Mouse (Mus musculus) heart, embryonic 11.5 days (tissue): ENCODE data around the gene Cd164l2. TPM values are rescaled to one million over a fixed set of nuclear protein-coding genes. Genes with fewer than 3 reads are reported as not detected.

Experiments used
- ATAC-seq: fragments of 200-750 bp; cut with Nextera tagmentation; replicated peaks from 2 replicates; pipeline ENCODE4 v1.8.0; 2017; ENCODE audit warnings: moderate library complexity; ENCODE audit not compliant: insufficient number of reproducible peaks, low FRiP score, low TSS enrichment
- H3K27ac ChIP-seq: fragments of 300-500 bp; sonication (generic); 2 replicates; pipeline ENCODE4 v1.5.1; 2014; ENCODE audit warnings: mild to moderate bottlenecking, low read depth, low read length
- H3K27me3 ChIP-seq: fragments of 300-500 bp; sonication (generic); 2 replicates; pipeline ENCODE4 v1.6.1; 2014; ENCODE audit warnings: mild to moderate bottlenecking, low read length, mixed read lengths; ENCODE audit not compliant: control insufficient read depth, insufficient read depth
- H3K36me3 ChIP-seq: fragments of 300-500 bp; sonication (generic); 2 replicates; pipeline ENCODE4 v1.6.1; 2014; ENCODE audit warnings: mild to moderate bottlenecking, low read length, moderate library complexity, mixed read lengths; ENCODE audit not compliant: control insufficient read depth, insufficient read depth
- H3K4me1 ChIP-seq: fragments of 300-500 bp; sonication (generic); 2 replicates; pipeline ENCODE4 v1.6.1; 2014; ENCODE audit warnings: low read length; ENCODE audit not compliant: control insufficient read depth, insufficient read depth
- H3K4me2 ChIP-seq: fragments of 300-500 bp; sonication (generic); 2 replicates; pipeline ENCODE4 v1.6.1; 2014; ENCODE audit warnings: mild to moderate bottlenecking, moderate library complexity
- H3K4me3 ChIP-seq: fragments of 300-500 bp; sonication (generic); 2 replicates; pipeline ENCODE4 v1.5.1; 2014; ENCODE audit warnings: low read depth, low read length
- H3K9ac ChIP-seq: fragments of 300-500 bp; sonication (generic); 2 replicates; pipeline ENCODE4 v1.6.1; 2014; ENCODE audit warnings: mild to moderate bottlenecking, low read depth, low read length, moderate library complexity
- H3K9me3 ChIP-seq: fragments of 300-500 bp; sonication (generic); replicated peaks from 2 replicates; pipeline ENCODE4 v1.6.1; 2016; ENCODE audit warnings: low read length; ENCODE audit not compliant: control insufficient read depth
- WGBS: fragments of 180-500 bp; shearing (Covaris S2); extraction: QIAGEN DNeasy Blood & Tissue Kit; methylation state at CpG from one replicate; pipeline ENCODE4 v1.1.7; 2014; ENCODE audit not compliant: insufficient replicate concordance; 5-methylcytosine and 5-hydroxymethylcytosine counted together
- polyA plus RNA-seq: library from polyadenylated mRNA; unstranded; fragments of >200 nt; fragmentation: Nextera tagmentation; extraction: Ambion mirVana; gene quantifications from 2 replicates; pipeline ENCODE4 v1.2.1, GENCODE M21; 2014

Cd164l2 gene
- polyA plus RNA-seq, 1 experiment from 2014 or later, result 0.27 TPM

DNA sequence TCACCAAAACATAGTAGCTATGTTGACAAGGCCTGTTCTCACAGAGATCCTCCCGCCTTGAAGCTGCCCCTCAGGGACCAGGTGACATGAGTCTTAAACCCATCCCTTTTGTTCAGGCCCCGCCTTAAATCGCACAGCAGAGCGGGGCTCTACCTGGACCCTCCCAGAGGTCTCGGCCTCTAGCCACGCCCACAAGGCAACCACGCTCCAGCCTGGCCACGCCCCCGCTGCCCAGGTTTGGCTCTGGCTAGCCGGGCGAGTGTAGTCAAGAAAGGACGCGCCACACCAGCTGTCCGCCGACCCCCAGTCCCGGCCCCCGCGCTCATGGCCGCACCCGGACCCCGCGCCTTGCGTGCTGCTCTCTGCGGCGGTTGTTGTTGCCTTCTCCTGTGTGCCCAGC lies 8.7 kb downstream of the Cd164l2 start:
- H3K4me3 ChIP-seq, result peak overlapping the region; percentile 35
- H3K9ac ChIP-seq, result peak overlapping the region; percentile 47; the same call in 1 of the 2 replicates
- peaks cover 35% of the 10 kb centered on the region for H3K27me3 ChIP-seq
- peaks cover 4% of the 10 kb centered on the region; the same call in 1 of the 2 replicates for H3K4me1 ChIP-seq
- peak overlapping the region; percentile 74 for H3K4me2 ChIP-seq
- ATAC-seq, result no peak
- no peak overlapping the region for H3K27ac ChIP-seq
- no peaks in the 10 kb centered on the region for H3K36me3 ChIP-seq
- no peaks in the 10 kb centered on the region for H3K9me3 ChIP-seq
- 1% methylated on average over 25 of the region's 25 CpGs for WGBS

- Histone ChIP-seq H3K9ac (no peak overlapping the region), H3K27ac (no peak overlapping the region), H3K27me3 (peaks cover 35% of the 10 kb centered on the region), H3K4me2 (no peak overlapping the region), H3K4me3 (no peak overlapping the region), H3K4me1 (peaks cover 4% of the 10 kb centered on the region; the same call in 1 of the 2 replicates), H3K36me3 (no peaks in the 10 kb centered on the region), H3K9me3 (no peaks in the 10 kb centered on the region)
- ATAC-seq, result no peak
- 72% methylated on average over 8 of the region's 8 CpGs for WGBS
Observed at GRCm38 (mm10) chr4:133221701-133222100, 9.8 kb downstream of the Cd164l2 start.

DNA sequence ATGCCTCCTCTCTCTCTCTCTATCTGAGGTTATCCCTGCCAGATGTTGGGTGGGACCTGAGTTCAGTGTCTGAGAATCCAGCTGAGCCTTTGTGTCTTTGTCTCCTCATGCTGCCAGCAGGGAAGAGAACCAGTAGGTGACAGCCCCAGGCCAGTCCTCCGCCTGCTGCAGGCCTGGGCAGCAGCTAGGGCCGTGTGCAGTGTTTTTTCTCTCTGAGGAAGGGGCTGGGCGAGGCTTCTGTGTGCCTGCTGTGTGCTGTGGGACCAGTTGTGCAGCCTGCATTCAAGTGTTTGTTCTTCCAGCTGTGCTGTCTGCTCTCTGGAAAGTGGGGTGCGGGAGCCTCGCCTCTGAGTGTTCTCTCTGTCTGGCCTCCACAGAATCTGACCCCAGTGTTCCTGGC lies 11.9 kb downstream of the Cd164l2 start:
- Histone ChIP-seq H3K4me2 (no peak overlapping the region), H3K9ac (no peak overlapping the region), H3K4me1 (peaks cover 4% of the 10 kb centered on the region; the same call in 1 of the 2 replicates), H3K27me3 (peaks cover 35% of the 10 kb centered on the region), H3K9me3 (no peaks in the 10 kb centered on the region), H3K4me3 (no peak overlapping the region), H3K36me3 (no peaks in the 10 kb centered on the region), H3K27ac (no peak overlapping the region)
- WGBS, result 61% methylated on average over 5 of the region's 5 CpGs
- ATAC-seq, result no peak

GRCm38 (mm10) chr4:133226073-133226472 lies 14.1 kb downstream of the Cd164l2 start:
- H3K9ac ChIP-seq, result no peak overlapping the region
- H3K4me2 ChIP-seq, result no peak overlapping the region
- H3K36me3 ChIP-seq, result no peaks in the 10 kb centered on the region
- WGBS, result 68% methylated on average over 10 of the region's 10 CpGs
- no peak overlapping the region for H3K4me3 ChIP-seq
- H3K27ac ChIP-seq, result no peak overlapping the region
- ATAC-seq, result no peak
- peaks cover 21% of the 10 kb centered on the region for H3K27me3 ChIP-seq
- no peaks in the 10 kb centered on the region for H3K4me1 ChIP-seq
- H3K9me3 ChIP-seq, result no peaks in the 10 kb centered on the region

DNA sequence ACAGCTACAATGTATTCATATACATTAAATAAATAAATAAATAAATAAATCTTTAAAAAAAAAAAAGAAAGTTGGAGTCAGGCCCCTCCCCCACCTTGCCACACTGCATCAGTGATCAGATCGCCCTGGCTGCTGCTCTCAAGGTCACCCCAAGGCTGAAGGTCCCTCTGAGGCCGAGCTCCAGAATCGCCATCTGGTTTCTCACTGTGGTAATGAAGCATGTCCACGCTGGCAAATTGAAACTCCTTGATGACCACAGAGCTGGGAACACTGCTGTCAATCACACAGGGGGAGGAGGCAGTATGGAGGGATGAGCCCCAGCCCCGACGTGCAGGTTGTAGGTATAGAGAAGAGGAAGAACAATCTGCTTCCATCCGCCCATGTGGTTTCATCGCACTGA lies 15.7 kb downstream of the Cd164l2 start:
- 68% methylated on average over 8 of the region's 8 CpGs for WGBS
- Histone ChIP-seq H3K4me3 (no peak overlapping the region), H3K27me3 (peaks cover 7% of the 10 kb centered on the region; the same call in 1 of the 2 replicates), H3K4me2 (no peak overlapping the region), H3K4me1 (no peaks in the 10 kb centered on the region), H3K9me3 (no peaks in the 10 kb centered on the region), H3K9ac (no peak overlapping the region), H3K36me3 (no peaks in the 10 kb centered on the region), H3K27ac (no peak overlapping the region)
- ATAC-seq, result no peak

DNA sequence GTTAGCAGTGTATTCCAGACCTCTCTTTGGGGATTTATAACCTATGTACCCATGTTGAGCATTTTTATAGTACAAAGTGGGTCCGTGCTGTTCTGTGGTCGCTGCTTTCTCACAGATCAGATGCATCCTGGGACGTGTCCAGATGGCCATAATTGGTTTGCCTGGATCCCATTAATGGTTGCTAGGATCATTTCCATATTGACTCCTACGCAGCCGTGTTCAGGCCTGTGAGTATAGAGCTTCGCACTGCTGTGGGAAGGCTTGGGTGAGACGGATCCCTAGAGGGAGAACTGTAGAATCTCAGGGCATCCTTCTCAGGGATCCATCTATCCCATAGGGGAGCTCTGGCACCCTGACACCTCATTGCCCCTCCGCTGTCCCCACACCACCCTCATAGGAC lies 17.7 kb downstream of the Cd164l2 start:
- Histone ChIP-seq H3K4me3 (no peak overlapping the region), H3K4me2 (no peak overlapping the region), H3K27ac (no peak overlapping the region), H3K4me1 (no peaks in the 10 kb centered on the region), H3K9me3 (no peaks in the 10 kb centered on the region), H3K9ac (no peak overlapping the region), H3K36me3 (no peaks in the 10 kb centered on the region), H3K27me3 (no peaks in the 10 kb centered on the region)
- WGBS, result 77% methylated on average over 8 of the region's 8 CpGs
- ATAC-seq, result no peak

GRCm38 (mm10) chr4:133233285-133233976 lies 21.5 kb downstream of the Cd164l2 start:
- no peaks in the 10 kb centered on the region for H3K36me3 ChIP-seq
- no peak overlapping the region for H3K4me2 ChIP-seq
- H3K4me3 ChIP-seq, result no peak overlapping the region
- no peak; the same call in 1 of the 2 replicates for ATAC-seq
- 31% methylated on average over 10 of the region's 10 CpGs for WGBS
- H3K4me1 ChIP-seq, result no peaks in the 10 kb centered on the region
- no peak overlapping the region for H3K9ac ChIP-seq
- H3K27ac ChIP-seq, result no peak overlapping the region
- H3K27me3 ChIP-seq, result 0 out of 2 replicates have a peak, but pooled peaks cover 4% of the 10 kb centered on the region
- no peaks in the 10 kb centered on the region for H3K9me3 ChIP-seq

DNA sequence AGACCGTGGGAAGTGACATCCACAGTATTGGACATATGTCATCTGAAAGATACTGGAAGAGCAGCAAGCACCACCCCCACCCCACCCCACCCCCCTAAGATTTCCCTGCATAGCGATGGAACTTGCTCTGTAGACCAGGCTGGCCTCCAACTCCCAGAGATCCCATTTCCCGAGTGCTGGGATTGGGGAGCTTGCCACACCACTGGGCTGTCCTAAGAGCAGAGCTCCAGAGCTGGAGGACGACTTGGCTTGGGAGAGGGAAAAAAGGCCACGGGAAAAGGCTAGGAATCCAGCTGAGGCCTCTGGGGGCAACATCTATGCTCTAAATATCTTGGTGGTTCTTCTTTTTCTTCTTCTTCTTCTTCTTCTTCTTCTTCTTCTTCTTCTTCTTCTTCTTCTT lies 22.8 kb downstream of the Cd164l2 start:
- Histone ChIP-seq H3K4me1 (no peaks in the 10 kb centered on the region), H3K9ac (no peak overlapping the region), H3K9me3 (no peaks in the 10 kb centered on the region), H3K4me2 (no peak overlapping the region), H3K27me3 (0 out of 2 replicates have a peak, but pooled peaks cover 4% of the 10 kb centered on the region), H3K36me3 (no peaks in the 10 kb centered on the region), H3K27ac (no peak overlapping the region), H3K4me3 (no peak overlapping the region)
- ATAC-seq, result no peak
- 52% methylated on average over 5 of the region's 5 CpGs for WGBS

DNA sequence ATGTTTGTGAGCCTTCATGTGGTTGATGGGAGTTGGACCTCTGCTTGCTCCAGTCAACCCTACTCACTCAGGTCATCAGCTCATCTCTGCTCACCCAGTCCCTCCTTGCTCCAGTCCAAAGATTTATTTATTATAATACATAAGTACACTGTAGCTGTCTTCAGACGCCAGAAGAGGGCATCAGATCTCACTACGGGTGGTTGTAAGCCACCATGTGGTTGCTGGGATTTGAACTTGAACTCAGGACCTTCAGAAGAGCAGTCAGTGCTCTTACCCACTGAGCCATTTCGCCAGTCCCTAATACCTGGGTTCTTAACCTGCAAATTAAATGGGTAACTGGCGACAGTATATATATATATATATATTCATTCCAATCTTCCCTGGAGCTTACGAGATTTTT lies 23.5 kb downstream of the Cd164l2 start:
- H3K36me3 ChIP-seq, result no peaks in the 10 kb centered on the region
- no peak overlapping the region for H3K9ac ChIP-seq
- H3K4me3 ChIP-seq, result no peak overlapping the region
- no peaks in the 10 kb centered on the region for H3K9me3 ChIP-seq
- WGBS, result 72% methylated on average over 5 of the region's 5 CpGs
- H3K4me1 ChIP-seq, result peaks cover under 1% of the 10 kb centered on the region; the same call in 1 of the 2 replicates
- 0 out of 2 replicates have a peak, but pooled peaks cover 4% of the 10 kb centered on the region for H3K27me3 ChIP-seq
- no peak for ATAC-seq
- no peak overlapping the region for H3K4me2 ChIP-seq
- no peak overlapping the region for H3K27ac ChIP-seq
